Mouse (Mus musculus): ENCODE measurements around the gene Jmjd8.

Gene Jmjd8

DNA sequence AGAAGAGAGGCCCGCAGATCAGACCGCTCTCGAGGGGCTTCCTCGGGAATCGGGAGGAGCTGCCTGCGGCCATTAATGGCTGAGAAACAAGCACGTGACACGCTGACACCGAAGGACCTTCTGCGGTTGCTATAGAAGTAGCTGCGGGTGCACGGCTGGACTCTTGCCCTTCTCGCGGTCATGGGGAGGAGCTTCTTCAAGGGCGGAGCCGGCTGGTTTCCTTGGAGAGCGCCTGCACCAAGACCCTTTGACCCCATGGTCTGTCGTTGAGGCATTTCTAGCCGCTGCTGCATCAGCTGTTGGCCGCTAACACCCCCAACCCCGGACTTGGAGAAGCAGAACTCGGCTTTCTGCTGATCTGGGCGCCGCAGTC, 4.6 kb downstream of the Jmjd8 start, which contains the start of gene Stub1:
Gene Stub1, minus strand, starts transcription at position 114 of the 373 bp plus-strand sequence.
- DNase-seq (ENCODE audit: low spot score), result no peak

DNA sequence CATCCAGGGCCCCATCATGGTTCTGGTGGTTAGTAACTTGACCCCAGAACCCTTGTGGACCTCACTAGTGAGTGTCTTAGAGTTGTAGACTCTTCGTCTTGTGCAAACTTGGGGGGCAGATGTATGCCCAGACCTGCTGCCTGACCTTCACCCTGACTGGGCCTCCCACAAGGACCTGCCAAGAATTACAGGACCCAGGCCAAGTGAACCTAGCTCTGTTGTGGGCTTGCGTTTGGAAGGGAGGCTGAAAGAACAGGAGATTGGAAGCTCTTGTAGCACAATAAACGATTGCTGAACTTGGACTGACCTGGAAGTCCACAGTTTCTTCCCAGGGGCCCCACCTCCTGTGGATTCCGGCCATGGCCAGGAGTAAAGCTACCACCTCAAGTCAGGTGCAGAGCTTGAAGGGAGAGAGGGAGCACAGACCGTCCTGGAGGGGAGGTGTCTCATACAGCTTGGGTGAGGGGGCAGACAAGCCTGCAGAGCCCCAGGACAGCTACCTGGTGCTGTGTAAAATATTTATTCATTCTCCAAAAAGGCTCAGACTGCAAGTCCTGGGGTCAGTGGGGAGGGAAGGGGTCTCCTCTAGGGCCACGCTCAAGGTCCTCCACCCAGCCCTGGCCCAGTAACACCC, 5.4 kb downstream of the Jmjd8 start:
- no peak for DNase-seq (ENCODE audit: low spot score)

DNA sequence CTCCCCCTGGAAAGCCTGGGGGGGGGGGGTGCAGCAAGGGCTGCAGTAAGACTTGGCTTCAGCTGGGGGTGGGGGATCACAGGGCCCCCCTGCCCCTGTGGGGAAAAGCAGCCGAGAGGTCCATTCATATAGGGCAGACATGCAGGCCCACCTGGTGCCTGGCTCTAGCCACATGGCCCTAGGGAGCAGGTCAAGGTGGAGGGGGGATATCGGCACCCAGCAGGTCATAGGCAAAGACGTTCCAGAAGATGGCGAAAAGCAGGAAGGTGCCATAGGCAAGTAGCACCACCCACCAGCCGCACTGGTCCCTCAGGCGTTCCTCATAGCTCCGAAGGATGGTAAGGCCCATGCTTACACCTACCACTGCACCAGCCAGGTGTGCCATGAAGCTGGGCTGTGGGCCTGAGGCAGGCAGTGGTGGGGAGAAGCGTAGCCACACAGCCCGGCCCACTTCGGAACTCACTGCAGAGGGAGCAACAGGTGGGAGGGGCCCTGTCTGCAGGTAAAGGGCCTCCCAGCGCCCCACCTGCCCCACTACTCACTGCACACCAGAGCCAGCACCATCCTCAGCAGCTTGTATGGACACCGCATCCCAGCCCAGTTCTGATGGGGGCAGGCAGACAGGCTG, 6.0 kb downstream of the Jmjd8 start:
- no peak for DNase-seq (ENCODE audit: low spot score)

DNA sequence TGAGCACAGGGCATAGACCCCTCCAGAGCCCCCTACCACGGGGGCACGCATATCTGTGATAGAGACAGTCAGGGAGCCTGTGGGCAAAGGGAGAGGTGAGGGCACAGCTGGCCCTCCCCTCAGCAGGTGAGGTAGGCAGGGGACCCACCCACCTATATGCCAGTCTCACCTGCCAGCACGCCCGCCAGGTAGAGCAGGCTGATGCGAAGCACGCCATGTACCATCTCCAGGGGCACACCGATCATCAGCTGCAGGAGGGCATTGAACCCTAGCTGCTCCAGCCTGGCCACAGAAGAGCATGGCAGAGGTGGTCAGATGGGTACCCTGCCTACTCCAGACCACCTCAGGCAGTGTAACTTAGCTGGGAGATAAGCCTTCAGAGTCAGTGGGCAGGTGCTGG, 6.6 kb downstream of the Jmjd8 start:
- DNase-seq (ENCODE audit: low spot score), result no peak

GRCm38 (mm10) chr17:25835816-25836215, 7.1 kb downstream of the Jmjd8 start:
- DNase-seq (ENCODE audit: low spot score), result no peak

- no peak for DNase-seq (ENCODE audit: low spot score)
Observed at GRCm38 (mm10) chr17:25836397-25837075, 7.9 kb downstream of the Jmjd8 start.

GRCm38 (mm10) chr17:25837076-25837410, 8.4 kb downstream of the Jmjd8 start, which contains the start of gene Rhbdl1:
Gene Rhbdl1, minus strand, starts transcription at chr17:25837295.
- no peak for DNase-seq (ENCODE audit: low spot score)

- no peak for DNase-seq (ENCODE audit: low spot score)
Observed at GRCm38 (mm10) chr17:25837533-25837932, 8.9 kb downstream of the Jmjd8 start.

- no peak for DNase-seq (ENCODE audit: low spot score)
Observed at GRCm38 (mm10) chr17:25838904-25839303, 10.2 kb downstream of the Jmjd8 start.

- no peak for DNase-seq (ENCODE audit: low spot score)
Observed at GRCm38 (mm10) chr17:25839455-25840235, 11.0 kb downstream of the Jmjd8 start.

DNA sequence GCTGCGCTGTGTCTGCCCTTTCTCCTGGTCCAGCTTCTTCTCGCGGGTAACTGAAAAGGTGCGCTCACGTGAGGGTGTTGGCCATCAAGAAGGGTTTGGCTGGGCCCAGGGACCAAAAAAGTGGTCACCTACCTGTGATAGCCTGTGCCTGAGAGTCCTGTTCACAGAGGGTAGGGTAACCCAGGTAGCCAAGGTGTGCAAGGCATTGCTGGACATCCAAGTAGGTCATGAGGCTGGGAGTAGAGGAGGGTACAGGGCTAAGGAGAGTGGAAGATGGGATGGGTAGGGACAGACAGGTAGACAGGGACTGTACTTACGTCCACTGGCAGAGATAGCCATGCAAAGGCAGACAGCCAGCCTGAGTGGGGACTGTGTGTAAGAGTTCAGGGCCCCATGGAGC, 11.9 kb downstream of the Jmjd8 start:
- no peak for DNase-seq (ENCODE audit: low spot score)

- no peak for DNase-seq (ENCODE audit: low spot score)
Observed at GRCm38 (mm10) chr17:25841117-25841880, 12.6 kb downstream of the Jmjd8 start, which contains the start of gene Gm20683. Gene Gm20683, minus strand, starts transcription at chr17:25841763.

GRCm38 (mm10) chr17:25842509-25842908, 13.8 kb downstream of the Jmjd8 start:
- DNase-seq (ENCODE audit: low spot score), result no peak

DNA sequence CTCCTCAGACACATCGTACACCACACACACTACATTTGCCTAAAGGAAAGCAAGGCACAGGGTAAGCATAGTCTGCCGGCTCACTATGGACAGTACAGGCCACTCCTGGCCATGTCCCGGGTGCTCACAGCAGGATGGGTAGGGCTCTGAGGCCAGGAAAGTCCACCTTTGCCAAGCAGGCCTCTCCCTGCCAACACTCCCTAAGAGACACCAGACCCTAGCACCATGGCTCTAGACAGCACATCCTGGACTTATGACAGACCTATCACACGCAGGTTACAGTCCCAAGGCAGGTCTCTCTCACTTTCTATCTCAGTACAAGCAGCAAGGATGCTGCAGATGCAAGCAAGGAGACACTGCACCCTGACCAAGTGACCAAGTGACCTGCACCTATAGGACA, 14.5 kb downstream of the Jmjd8 start:
- DNase-seq (ENCODE audit: low spot score), result no peak

DNA sequence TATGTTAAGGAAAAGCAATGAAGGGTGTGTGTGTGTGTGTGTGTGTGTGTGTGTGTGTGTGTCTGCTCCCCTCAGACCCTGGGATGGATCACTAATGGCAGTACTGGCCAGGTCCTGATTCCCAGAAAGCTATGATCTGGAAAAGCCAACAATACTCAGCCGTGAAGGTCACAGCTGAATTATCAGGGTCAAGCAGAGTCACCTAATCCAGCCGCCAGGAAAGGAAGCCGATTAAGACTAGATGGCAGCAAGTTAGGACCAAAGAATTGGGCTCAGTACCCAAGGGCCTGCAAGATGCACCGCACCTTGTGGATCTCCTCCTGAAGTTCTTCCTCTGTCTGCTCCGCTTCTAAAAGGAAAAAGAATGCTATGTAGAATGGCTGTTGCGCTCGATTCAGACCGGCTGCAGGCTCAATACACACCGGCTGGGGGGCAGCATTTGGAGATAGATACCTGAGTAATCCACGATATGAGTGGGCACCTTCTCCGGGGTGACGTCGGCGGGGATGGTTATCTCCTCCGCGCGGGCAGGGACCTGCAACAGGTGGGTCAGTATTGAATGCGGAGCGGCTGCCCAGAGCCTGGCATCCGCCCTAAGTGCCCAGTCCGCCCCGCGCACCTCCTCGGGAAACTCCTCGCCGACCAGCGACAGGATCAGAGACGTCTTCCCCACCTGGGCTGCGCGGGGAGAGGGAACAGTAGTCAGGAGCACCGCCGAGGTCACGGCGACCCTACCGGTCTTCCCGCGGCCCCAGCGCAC, 15.1 kb downstream of the Jmjd8 start:
- DNase-seq (ENCODE audit: low spot score), result no peak

DNA sequence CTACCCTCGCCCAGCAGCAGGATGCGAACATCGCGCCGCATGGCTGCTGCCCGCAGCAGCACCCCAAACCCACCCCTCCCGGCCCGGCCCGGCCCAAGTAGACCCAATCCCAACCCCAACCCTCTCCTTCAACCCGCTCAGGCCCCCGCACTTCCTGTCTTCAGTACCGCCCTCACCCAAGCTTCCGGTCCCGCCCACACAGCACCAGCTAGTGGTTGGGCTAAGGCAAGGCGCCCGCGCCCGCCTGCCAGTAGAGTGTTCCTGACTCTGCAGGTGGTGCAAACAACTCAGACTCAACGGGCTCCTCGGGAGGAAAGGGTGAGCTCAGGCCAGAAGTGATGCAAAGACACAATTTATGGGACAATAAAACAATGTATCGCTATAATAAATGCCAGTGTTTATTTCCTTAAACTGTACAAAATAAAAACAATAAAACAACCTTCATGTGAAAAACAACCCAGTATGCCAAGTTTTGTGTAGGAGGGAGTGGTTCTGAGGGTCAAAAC, 15.8 kb downstream of the Jmjd8 start, which contains the start of gene Rhot2:
Gene Rhot2, minus strand, starts transcription at position 456 of the 506 bp plus-strand sequence.
- DNase-seq (ENCODE audit: low spot score), result peak; percentile 86

- no peak for DNase-seq (ENCODE audit: low spot score)
Observed at GRCm38 (mm10) chr17:25860229-25860628, 31.6 kb downstream of the Jmjd8 start.

DNA sequence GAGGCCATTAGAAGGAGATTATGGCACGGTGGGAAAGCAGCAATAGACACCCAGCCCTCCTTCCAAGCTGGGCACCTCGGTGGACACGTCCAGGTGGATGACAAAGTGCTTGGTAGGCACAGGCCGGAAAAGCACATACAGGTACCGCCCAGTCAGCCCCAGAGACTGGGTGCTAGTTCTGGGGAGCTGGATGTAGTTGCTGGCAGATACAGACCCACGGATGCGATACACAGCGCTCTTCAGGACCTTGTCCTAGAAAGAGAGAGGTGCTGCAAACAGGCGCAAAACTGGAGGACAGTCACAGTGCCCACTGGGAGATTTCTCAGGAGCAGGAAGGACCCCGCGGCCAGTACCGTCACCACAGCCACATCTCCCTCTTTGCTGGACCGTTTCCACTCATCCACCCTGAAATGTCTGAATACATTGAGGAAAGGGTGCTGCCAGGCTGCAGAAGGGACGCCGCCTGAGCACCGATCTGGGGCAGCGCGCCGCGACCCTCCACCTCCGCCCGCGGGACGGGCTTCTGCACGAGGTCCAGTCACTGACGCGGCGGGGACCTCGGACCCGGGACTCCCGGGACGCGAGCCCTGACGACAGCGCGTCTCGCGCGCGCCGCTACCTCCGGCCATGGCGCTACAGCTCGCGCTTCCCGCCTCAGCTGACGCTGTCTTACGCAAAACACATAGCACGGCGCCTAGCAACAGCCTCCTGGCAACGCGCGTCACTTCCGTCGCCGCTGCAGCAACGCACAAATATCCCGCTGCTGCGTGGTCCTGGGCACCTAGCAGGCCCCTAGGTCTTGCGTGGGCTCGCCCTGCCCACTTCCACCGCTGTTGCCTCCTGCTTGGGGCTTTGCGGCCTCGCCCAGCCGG, 32.4 kb downstream of the Jmjd8 start, which contains the start of gene Wdr90:
Gene Wdr90, minus strand, starts transcription at position 670 of the 872 bp plus-strand sequence.
- peak; percentile 82 for DNase-seq (ENCODE audit: low spot score)
